Mouse (Mus musculus) bone marrow, adult 2 months (tissue): ENCODE measurements around the gene Scd2. TPM values are rescaled to one million over a fixed set of nuclear protein-coding genes. Genes with fewer than 3 reads are reported as not detected.
"Not testable (repeated sequence)": the region's sequence is repeated elsewhere in the genome, so short reads cannot be mapped to it uniquely, and the experiment has no call there.

Experiments used
- H3K27ac ChIP-seq: fragments of 200-500 bp; 2 replicates; pipeline ENCODE4 v1.5.1; 2012; ENCODE audit warnings: low read depth, mild to moderate bottlenecking, control low read depth, inconsistent platforms, low read length; ENCODE audit not compliant: control insufficient read depth, poor library complexity, insufficient read depth
- H3K4me1 ChIP-seq: fragments of 200-500 bp; 2 replicates; pipeline ENCODE4 v1.6.1; 2011; ENCODE audit warnings: low read length; ENCODE audit not compliant: control insufficient read depth, insufficient read depth
- H3K4me3 ChIP-seq: fragments of 200-500 bp; replicated peaks from 2 replicates; pipeline ENCODE3; 2011; ENCODE audit warnings: mild to moderate bottlenecking, low read depth, low read length, control low read depth; ENCODE audit not compliant: control insufficient read depth
- CTCF ChIP-seq: fragments of 200-500 bp; IDR thresholded peaks from 2 replicates; pipeline ENCODE4 v1.5.1; 2011; ENCODE audit warnings: low read length, control low read depth; ENCODE audit not compliant: control insufficient read depth, insufficient read depth
- POLR2A ChIP-seq: fragments of 200-500 bp; IDR thresholded peaks from 2 replicates; pipeline ENCODE4 v1.6.1; 2011; ENCODE audit warnings: low read depth, mild to moderate bottlenecking, control low read depth, low read length, borderline replicate concordance; ENCODE audit not compliant: control insufficient read depth
- WGBS: fragments of 180-500 bp; shearing (Covaris S2); methylation state at CpG from one replicate; pipeline ENCODE4 v1.1.7; 2018; 5-methylcytosine and 5-hydroxymethylcytosine counted together
- polyA plus RNA-seq: library from polyadenylated mRNA; stranded (reverse); fragments of >200 nt; gene quantifications from 2 replicates; pipeline ENCODE4 v1.2.4, GENCODE M21; 2011; ENCODE audit warnings: low replicate concordance; ENCODE audit not compliant: missing spikeins, insufficient read depth, insufficient read length

The Scd2 gene
- polyA plus RNA-seq, 1 experiment: 19.7 TPM

GRCm38 (mm10) chr19:44316752-44317315 lies 23.4 kb downstream of the Scd2 start:
- TF ChIP-seq POLR2A (no peak), CTCF (no peak)
- peaks cover 3% of the 10 kb centered on the region for H3K4me1 ChIP-seq
- no peak overlapping the region for H3K4me3 ChIP-seq
- no peak overlapping the region for H3K27ac ChIP-seq
- 88% methylated on average over 5 of the region's 5 CpGs for WGBS

- peaks cover 3% of the 10 kb centered on the region for H3K4me1 ChIP-seq
- WGBS: 46% methylated on average over 5 of the region's 5 CpGs
- H3K4me3 ChIP-seq: no peak overlapping the region
- TF ChIP-seq POLR2A (no peak), CTCF (no peak)
- no peak overlapping the region for H3K27ac ChIP-seq
These were observed 23.9 kb downstream of the Scd2 start for GRCm38 (mm10) chr19:44317391-44317790.

- H3K27ac ChIP-seq: no peak overlapping the region
- TF ChIP-seq POLR2A (no peak), CTCF (no peak)
- no peak overlapping the region for H3K4me3 ChIP-seq
- H3K4me1 ChIP-seq: peaks cover 3% of the 10 kb centered on the region
These were observed 25.1 kb downstream of the Scd2 start for GRCm38 (mm10) chr19:44318545-44318944.

GRCm38 (mm10) chr19:44320316-44320715 lies 26.8 kb downstream of the Scd2 start:
- no peak for TF ChIP-seq POLR2A
- no peak for TF ChIP-seq CTCF
- 83% methylated on average over 3 of the region's 3 CpGs for WGBS
- no peak overlapping the region for H3K27ac ChIP-seq
- H3K4me3 ChIP-seq: no peak overlapping the region
- no peaks in the 10 kb centered on the region for H3K4me1 ChIP-seq

GRCm38 (mm10) chr19:44321201-44321600 lies 27.7 kb downstream of the Scd2 start:
- Histone ChIP-seq H3K27ac (no peak overlapping the region), H3K4me1 (no peaks in the 10 kb centered on the region), H3K4me3 (no peak overlapping the region)
- 70% methylated on average over 4 of the region's 4 CpGs for WGBS
- TF ChIP-seq POLR2A (no peak), CTCF (no peak)

- Histone ChIP-seq H3K4me3 (no peak overlapping the region), H3K27ac (no peak overlapping the region), H3K4me1 (no peaks in the 10 kb centered on the region)
- TF ChIP-seq POLR2A: no peak
- no peak for TF ChIP-seq CTCF
- WGBS: 86% methylated on average over 2 of the region's 2 CpGs
These were observed 28.2 kb downstream of the Scd2 start for GRCm38 (mm10) chr19:44321631-44322030.

GRCm38 (mm10) chr19:44329566-44329965 lies 36.1 kb downstream of the Scd2 start:
- WGBS: 87% methylated on average over 2 of the region's 2 CpGs
- TF ChIP-seq CTCF (no peak), POLR2A (no peak)
- H3K4me3 ChIP-seq: no peak overlapping the region
- no peaks in the 10 kb centered on the region for H3K4me1 ChIP-seq
- no peak overlapping the region for H3K27ac ChIP-seq

- not testable (repeated sequence) for H3K27ac ChIP-seq
- 87% methylated on average over 1 of the region's 1 CpGs for WGBS
These were observed 37.7 kb downstream of the Scd2 start for GRCm38 (mm10) chr19:44331128-44331527.

GRCm38 (mm10) chr19:44331911-44332310 lies 38.4 kb downstream of the Scd2 start:
- Histone ChIP-seq H3K27ac (no peak overlapping the region), H3K4me1 (no peaks in the 10 kb centered on the region), H3K4me3 (no peak overlapping the region)
- TF ChIP-seq POLR2A (no peak), CTCF (no peak)
- 26% methylated on average over 5 of the region's 5 CpGs for WGBS

More at GRCm38 (mm10) chr19:44331128-44331527, 37.7 kb downstream of the Scd2 start:
- H3K4me1 ChIP-seq, H3K4me3 ChIP-seq: not testable (repeated sequence)
